Mouse (Mus musculus) heart, embryonic 10.5 days (tissue): ENCODE results near the gene Pkd1l2. TPM values are rescaled to one million over a fixed set of nuclear protein-coding genes. Genes with fewer than 3 reads are reported as not detected.

Experiments
- DNase-seq: peaks from one replicate; pipeline ENCODE4 v3.0.0-alpha.2; 2017; ENCODE audit warnings: low spot score
- H3K27ac ChIP-seq: fragments of 300-500 bp; sonication (generic); 2 replicates; pipeline ENCODE4 v1.5.1; 2016; ENCODE audit warnings: mild to moderate bottlenecking
- H3K27me3 ChIP-seq: fragments of 300-500 bp; sonication (generic); 2 replicates; pipeline ENCODE4 v1.6.1; 2016; ENCODE audit warnings: mild to moderate bottlenecking; ENCODE audit not compliant: poor library complexity, insufficient read depth, severe bottlenecking
- H3K36me3 ChIP-seq: fragments of 300-500 bp; sonication (generic); 2 replicates; pipeline ENCODE4 v1.6.1; 2016; ENCODE audit warnings: mild to moderate bottlenecking, moderate library complexity
- H3K4me1 ChIP-seq: fragments of 300-500 bp; sonication (generic); 2 replicates; pipeline ENCODE4 v1.6.1; 2016; ENCODE audit warnings: mild to moderate bottlenecking
- H3K4me3 ChIP-seq: fragments of 300-500 bp; sonication (generic); 2 replicates; pipeline ENCODE4 v1.5.1; 2016; ENCODE audit warnings: mild to moderate bottlenecking, moderate library complexity
- H3K9me3 ChIP-seq: fragments of 300-500 bp; sonication (generic); 2 replicates; pipeline ENCODE4 v1.6.1; 2016; ENCODE audit warnings: mild to moderate bottlenecking, moderate library complexity
- WGBS: fragments of 180-500 bp; shearing (Covaris S2); methylation state at CpG from one replicate; pipeline ENCODE4 v1.1.7; 2016; 5-methylcytosine and 5-hydroxymethylcytosine counted together
- polyA plus RNA-seq: library from polyadenylated mRNA; unstranded; fragments of >200 nt; fragmentation: Nextera tagmentation; extraction: Ambion mirVana; gene quantifications from 2 replicates; pipeline ENCODE4 v1.2.1, GENCODE M21; 2016

Pkd1l2 gene
- polyA plus RNA-seq, 1 experiment from 2014 or later = 0.03 TPM

DNA sequence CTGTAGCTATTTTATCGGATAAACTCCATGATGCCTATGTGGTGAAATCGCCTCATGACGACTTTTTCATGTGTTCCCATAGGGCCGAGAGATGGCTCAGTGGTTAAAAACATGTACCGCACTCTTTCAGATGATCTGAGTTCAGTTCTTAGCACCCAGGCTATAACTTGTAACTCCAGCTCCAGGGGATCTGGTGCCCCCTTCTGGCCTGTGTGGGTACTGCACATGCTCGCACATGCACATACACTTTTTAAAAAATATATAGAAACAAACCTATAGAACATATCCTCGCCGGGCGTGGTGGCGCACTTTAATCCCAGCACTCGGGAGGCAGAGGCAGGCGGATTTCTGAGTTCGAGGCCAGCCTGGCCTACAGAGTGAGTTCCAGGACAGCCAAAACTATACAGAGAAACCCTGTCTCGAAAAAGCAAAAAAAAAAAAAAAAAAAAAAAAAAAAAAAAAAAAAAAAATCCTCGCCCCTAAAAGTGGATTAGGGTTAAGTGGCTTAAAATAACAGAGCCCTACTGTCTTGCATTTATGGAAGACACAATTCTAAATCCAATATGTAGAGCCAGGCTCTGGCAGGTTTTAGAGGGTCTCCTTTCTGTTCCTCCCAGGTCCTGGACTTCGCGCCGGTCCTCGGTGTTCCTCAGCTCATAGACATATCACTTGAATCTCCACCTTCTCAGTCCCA is 26.9 kb upstream of the Pkd1l2 start:
- H3K4me1 ChIP-seq = peaks cover 7% of the 10 kb centered on the region
- no peak overlapping the region for H3K4me3 ChIP-seq
- no peak for DNase-seq
- H3K27ac ChIP-seq = no peak overlapping the region
- no peaks in the 10 kb centered on the region for H3K27me3 ChIP-seq
- no peaks in the 10 kb centered on the region for H3K9me3 ChIP-seq
- 87% methylated on average over 19 of the region's 19 CpGs for WGBS
- no peaks in the 10 kb centered on the region for H3K36me3 ChIP-seq

GRCm38 (mm10) chr8:117107533-117107932 is 25.3 kb upstream of the Pkd1l2 start:
- Histone ChIP-seq H3K9me3 (no peaks in the 10 kb centered on the region), H3K27me3 (no peaks in the 10 kb centered on the region)

DNA sequence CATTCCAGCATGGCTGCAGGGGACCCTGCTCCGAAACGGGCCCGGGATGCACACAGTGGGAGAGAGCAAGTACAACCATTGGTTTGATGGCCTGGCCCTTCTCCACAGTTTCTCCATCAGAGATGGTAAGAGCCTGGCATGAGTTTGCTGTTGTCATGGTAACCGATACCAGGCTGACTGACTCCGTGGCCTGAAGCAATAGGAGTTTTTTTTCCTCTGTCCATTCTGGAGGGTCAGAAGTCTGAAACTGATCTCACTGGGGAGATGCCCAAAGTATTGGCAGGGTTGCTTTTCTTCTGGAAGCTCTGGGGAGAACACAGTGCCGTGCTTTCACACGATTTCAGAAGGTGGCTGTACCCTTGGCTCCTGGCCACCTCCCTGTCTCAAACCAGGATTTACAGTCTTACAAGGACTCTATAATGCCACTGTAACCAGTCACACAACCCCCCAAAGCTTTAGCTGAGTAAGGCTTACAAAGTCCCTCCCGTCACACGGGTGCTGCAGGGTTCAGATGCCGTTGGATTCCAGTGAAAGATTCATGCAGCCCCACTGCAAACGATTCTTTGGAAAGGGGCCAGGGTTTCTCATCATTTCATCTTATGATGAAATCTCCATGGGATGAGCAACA is 15.4 kb upstream of the Pkd1l2 start:
- Histone ChIP-seq H3K36me3 (no peaks in the 10 kb centered on the region), H3K27me3 (no peaks in the 10 kb centered on the region), H3K9me3 (no peaks in the 10 kb centered on the region), H3K27ac (no peak overlapping the region), H3K4me1 (peaks cover 21% of the 10 kb centered on the region), H3K4me3 (no peak overlapping the region)
- 82% methylated on average over 11 of the region's 11 CpGs for WGBS
- DNase-seq = no peak

More at GRCm38 (mm10) chr8:117107533-117107932, 25.3 kb upstream of the Pkd1l2 start:
- peak; percentile 86 for DNase-seq
- 16% methylated on average over 9 of the region's 9 CpGs for WGBS
- H3K4me3 ChIP-seq = no peak overlapping the region
- no peaks in the 10 kb centered on the region for H3K36me3 ChIP-seq
- no peak overlapping the region for H3K27ac ChIP-seq
- peaks cover 7% of the 10 kb centered on the region for H3K4me1 ChIP-seq

DNA sequence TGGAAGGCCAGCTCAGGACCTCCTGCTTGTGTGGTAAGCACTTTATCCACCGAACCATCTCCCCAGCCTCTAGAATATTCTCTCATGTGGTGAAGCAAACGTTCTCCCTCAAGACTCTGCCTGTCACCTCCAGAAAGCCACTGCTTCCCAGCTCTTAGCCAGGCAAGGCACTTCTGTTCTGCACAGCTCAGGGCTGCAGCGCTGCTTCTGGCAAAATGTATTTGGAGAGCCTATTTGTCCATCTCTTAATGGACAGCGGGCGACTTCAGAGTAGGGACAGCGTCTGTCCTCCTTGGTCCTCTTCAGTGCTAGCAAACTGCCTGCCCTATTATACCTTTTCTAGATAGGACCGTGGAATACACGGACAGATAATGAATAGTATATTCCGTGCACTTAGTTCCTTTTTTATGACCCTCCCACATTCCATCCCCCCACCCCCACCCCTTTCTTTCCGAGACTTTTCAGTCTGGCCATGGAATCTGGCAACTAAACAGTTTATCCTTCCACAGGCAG is 14.9 kb upstream of the Pkd1l2 start:
- Histone ChIP-seq H3K4me1 (peaks cover 21% of the 10 kb centered on the region), H3K36me3 (no peaks in the 10 kb centered on the region), H3K27ac (no peak overlapping the region), H3K4me3 (no peak overlapping the region), H3K27me3 (no peaks in the 10 kb centered on the region), H3K9me3 (no peaks in the 10 kb centered on the region)
- 74% methylated on average over 10 of the region's 10 CpGs for WGBS
- no peak for DNase-seq

DNA sequence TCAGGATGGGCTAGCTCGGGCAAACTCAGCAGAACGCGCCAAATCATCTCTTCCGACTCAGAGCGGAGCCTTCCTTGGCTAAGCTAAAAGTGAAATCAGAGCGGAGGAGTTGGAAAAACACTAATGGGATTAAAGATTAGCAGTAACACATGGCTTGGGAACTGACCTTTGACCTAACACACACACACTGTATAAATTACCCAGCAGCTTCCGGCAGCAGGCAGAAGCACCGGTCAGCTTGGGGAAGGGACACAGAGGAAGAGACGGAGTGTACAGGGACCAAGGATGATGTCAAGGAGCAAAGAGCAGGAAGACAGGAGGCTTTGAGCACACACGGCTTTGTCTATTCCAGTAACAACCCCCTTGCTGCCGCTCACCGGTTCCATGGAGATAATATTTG is 13.4 kb upstream of the Pkd1l2 start, which contains the start of gene Bco1:
Bco1 (plus strand) TSS at position 208 of the 400 bp plus-strand sequence.
- H3K36me3 ChIP-seq = no peaks in the 10 kb centered on the region
- H3K9me3 ChIP-seq = no peaks in the 10 kb centered on the region
- no peaks in the 10 kb centered on the region for H3K27me3 ChIP-seq
- 74% methylated on average over 12 of the region's 12 CpGs for WGBS
- H3K4me3 ChIP-seq = no peak within 1 kb of the TSS
- H3K27ac ChIP-seq = no peak within 1 kb of the TSS
- H3K4me1 ChIP-seq = peaks cover 21% of the 10 kb centered on the region
- no peak for DNase-seq

GRCm38 (mm10) chr8:117094053-117094452 is 11.8 kb upstream of the Pkd1l2 start:
- 32% methylated on average over 5 of the region's 5 CpGs for WGBS
- Histone ChIP-seq H3K27ac (no peak overlapping the region), H3K36me3 (no peaks in the 10 kb centered on the region), H3K4me3 (no peak overlapping the region), H3K4me1 (peaks cover 21% of the 10 kb centered on the region), H3K27me3 (no peaks in the 10 kb centered on the region), H3K9me3 (no peaks in the 10 kb centered on the region)
- no peak for DNase-seq

DNA sequence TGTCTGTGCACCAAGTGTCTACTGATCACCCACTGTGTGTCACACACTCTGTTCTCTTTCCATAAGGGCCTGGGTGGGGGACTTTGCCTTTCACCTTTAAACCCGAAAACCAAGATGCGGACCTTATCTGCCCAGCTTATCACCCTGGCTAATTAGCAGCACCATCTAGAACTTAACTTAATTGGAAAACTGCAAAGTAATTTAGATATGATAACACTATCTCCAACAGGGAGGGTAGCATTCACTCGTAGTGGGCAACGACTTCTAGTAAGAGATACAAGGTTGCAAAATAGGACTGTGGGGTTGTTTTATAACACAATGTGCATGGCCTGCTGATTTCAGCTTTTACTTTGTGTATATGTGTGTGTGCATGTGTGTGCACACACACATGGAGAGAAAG is 7.6 kb upstream of the Pkd1l2 start:
- H3K27me3 ChIP-seq = no peaks in the 10 kb centered on the region
- H3K9me3 ChIP-seq = no peaks in the 10 kb centered on the region
- no peak for DNase-seq
- H3K4me1 ChIP-seq = peaks cover 24% of the 10 kb centered on the region
- no peak overlapping the region for H3K4me3 ChIP-seq
- H3K27ac ChIP-seq = no peak overlapping the region
- H3K36me3 ChIP-seq = no peaks in the 10 kb centered on the region
- 42% methylated on average over 4 of the region's 4 CpGs for WGBS

GRCm38 (mm10) chr8:117087036-117087435 is 4.8 kb upstream of the Pkd1l2 start:
- H3K36me3 ChIP-seq = no peaks in the 10 kb centered on the region
- no peak for DNase-seq
- H3K27me3 ChIP-seq = peaks cover 3% of the 10 kb centered on the region; the same call in 1 of the 2 replicates
- H3K4me3 ChIP-seq = no peak overlapping the region
- H3K4me1 ChIP-seq = peaks cover 39% of the 10 kb centered on the region
- H3K9me3 ChIP-seq = no peaks in the 10 kb centered on the region
- H3K27ac ChIP-seq = no peak overlapping the region

DNA sequence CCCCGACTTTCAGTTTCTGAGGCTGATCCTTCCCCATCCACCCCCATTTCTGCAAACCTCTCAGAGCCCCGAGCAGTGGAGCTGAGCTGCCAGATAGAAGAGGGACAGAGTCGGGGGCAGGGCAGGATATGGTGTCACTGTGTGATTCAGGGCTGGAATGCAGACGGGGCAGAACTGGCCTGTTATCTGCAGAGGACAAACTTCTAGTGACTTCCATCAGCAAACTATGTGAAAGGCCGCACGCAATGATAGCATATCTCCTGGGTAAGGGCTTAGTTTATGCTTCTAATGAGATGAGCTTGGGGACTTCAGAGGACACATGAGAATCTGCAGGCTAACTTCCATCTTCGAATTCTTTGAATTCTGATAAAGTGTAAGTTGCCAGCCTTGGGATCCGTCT is 3.3 kb upstream of the Pkd1l2 start:
- no peak overlapping the region for H3K4me3 ChIP-seq
- peak overlapping the region; percentile 74; the same call in 1 of the 2 replicates for H3K27ac ChIP-seq
- peak; percentile 90 for DNase-seq

GRCm38 (mm10) chr8:117082947-117083559 is 804 bp upstream of the Pkd1l2 start:
- Histone ChIP-seq H3K27me3 (peaks cover 24% of the 10 kb centered on the region; the same call in 1 of the 2 replicates), H3K9me3 (no peaks in the 10 kb centered on the region), H3K4me1 (peaks cover 48% of the 10 kb centered on the region), H3K27ac (0 out of 2 replicates have a peak overlapping the region, but pooled peaks have one; percentile 7), H3K4me3 (no peak overlapping the region), H3K36me3 (no peaks in the 10 kb centered on the region)
- DNase-seq = no peak
- 48% methylated on average over 9 of the region's 9 CpGs for WGBS

More for the DNA sequence above, 3.3 kb upstream of the Pkd1l2 start:
- Histone ChIP-seq H3K36me3 (no peaks in the 10 kb centered on the region), H3K27me3 (peaks cover 14% of the 10 kb centered on the region; the same call in 1 of the 2 replicates), H3K4me1 (peaks cover 48% of the 10 kb centered on the region), H3K9me3 (no peaks in the 10 kb centered on the region)
- whole genome bisulfite sequencing = 9% methylated on average over 8 of the region's 8 CpGs

- H3K9me3 ChIP-seq = no peaks in the 10 kb centered on the region
- no peak overlapping the region for H3K4me3 ChIP-seq
- no peak for DNase-seq
- peaks cover 24% of the 10 kb centered on the region; the same call in 1 of the 2 replicates for H3K27me3 ChIP-seq
- H3K27ac ChIP-seq = no peak overlapping the region
- no peaks in the 10 kb centered on the region for H3K36me3 ChIP-seq
- WGBS = 81% methylated on average over 14 of the region's 14 CpGs
- peaks cover 40% of the 10 kb centered on the region for H3K4me1 ChIP-seq
These were observed 2.6 kb downstream of the Pkd1l2 start for GRCm38 (mm10) chr8:117079652-117080051.

DNA sequence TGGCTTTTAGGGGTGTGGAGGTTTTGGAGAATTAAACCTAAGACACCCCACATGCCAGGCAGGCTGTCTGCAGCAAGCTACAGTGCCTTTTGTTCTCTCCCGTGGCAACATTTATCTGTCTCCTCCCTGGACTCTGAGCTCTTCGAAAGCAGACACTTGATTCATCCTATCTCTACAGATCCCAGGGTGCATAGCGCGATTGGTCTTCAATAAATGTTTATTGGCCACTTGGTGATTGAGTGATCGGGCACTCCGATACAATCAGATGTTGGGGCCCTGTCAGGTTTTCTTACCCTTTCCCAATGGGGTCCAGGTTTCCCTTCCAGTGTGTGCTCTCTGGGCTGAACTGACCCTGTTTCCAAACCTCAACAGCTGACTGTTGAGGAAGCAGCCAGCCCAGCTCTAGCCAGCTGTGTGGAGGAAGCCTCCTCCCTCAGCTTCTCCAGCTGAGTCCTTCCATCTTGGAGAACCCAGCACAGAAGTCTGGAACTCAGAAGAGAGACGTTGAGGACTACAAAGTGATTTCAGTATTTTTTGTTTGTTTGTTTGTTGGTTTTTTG is 3.8 kb downstream of the Pkd1l2 start:
- Histone ChIP-seq H3K4me1 (peaks cover 35% of the 10 kb centered on the region), H3K36me3 (no peaks in the 10 kb centered on the region), H3K4me3 (no peak overlapping the region), H3K9me3 (no peaks in the 10 kb centered on the region), H3K27me3 (peaks cover 24% of the 10 kb centered on the region; the same call in 1 of the 2 replicates), H3K27ac (no peak overlapping the region)
- DNase-seq = no peak
- WGBS = 77% methylated on average over 7 of the region's 7 CpGs
